Mouse (Mus musculus): ENCODE measurements around the gene Disc1. TPM values are rescaled to one million over a fixed set of nuclear protein-coding genes. Genes with fewer than 3 reads are reported as not detected.
A peak's percentile ranks its signal among the peaks of the same experiment; 100 is the strongest.

The Disc1 gene
- polyA plus RNA-seq, 1 experiment from 2014 or later, result 1.8 TPM

DNA sequence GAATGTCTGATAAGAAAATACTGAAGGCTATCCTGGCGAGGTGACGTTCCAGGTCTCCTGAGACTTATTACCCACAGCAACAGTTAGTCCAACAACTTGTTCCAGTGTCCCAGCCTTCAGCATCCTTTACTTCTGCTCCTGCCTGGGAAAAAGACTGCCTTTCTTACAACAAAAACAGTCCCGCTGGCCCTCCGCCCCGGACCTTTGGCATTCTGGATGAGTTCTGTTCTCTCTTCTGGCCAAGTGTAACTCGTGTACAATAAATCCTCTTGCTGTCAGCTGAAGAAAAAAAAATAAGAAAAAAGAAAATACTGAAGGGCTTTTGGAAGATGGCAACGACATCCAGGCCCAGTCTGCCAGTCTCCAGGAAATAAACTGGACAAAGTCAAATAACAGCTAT lies 120.2 kb downstream of the Disc1 start:
- Histone ChIP-seq H3K4me3 (no peak overlapping the region), H3K4me1 (0 out of 2 replicates have a peak, but pooled peaks cover 19% of the 10 kb centered on the region), H3K27ac (no peak overlapping the region), H3K36me3 (no peaks in the 10 kb centered on the region), H3K9ac (no peak overlapping the region), H3K9me3 (no peaks in the 10 kb centered on the region), H3K4me2 (replicated peaks) (no peak overlapping the region), H3K27me3 (replicated peaks) (0 out of 2 replicates have a peak, but pooled peaks cover 5% of the 10 kb centered on the region)
- no peak for ATAC-seq (ENCODE audit: low FRiP score, low read depth)
- 74% methylated on average over 7 of the region's 7 CpGs for WGBS

DNA sequence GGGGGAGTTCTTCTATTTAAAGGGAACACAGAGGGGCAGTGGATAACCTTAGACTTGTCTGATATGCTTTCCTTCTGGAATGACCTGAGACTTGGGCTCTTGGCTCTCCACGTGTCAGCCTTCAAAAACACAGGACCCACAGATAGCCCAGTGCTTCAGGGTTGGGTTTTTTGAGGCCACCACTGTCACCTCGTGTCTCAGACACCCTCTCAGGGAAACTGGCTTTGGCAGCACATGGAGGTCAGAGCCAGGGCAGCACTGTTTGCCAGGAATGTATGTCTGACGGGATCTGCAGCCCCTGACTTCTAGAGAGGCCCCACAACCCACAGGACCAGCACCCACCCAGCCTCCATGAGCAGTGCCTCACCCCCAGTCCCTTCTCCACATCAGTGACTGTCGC lies 120.9 kb downstream of the Disc1 start:
- WGBS, result 76% methylated on average over 4 of the region's 4 CpGs
- H3K27me3 ChIP-seq (replicated peaks), result 0 out of 2 replicates have a peak, but pooled peaks cover 5% of the 10 kb centered on the region
- 0 out of 2 replicates have a peak, but pooled peaks cover 16% of the 10 kb centered on the region for H3K4me1 ChIP-seq
- no peaks in the 10 kb centered on the region for H3K9me3 ChIP-seq
- no peak for ATAC-seq (ENCODE audit: low FRiP score, low read depth)
- no peak overlapping the region for H3K27ac ChIP-seq
- H3K9ac ChIP-seq, result no peak overlapping the region
- no peak overlapping the region for H3K4me2 ChIP-seq (replicated peaks)
- H3K4me3 ChIP-seq, result no peak overlapping the region
- no peaks in the 10 kb centered on the region for H3K36me3 ChIP-seq

DNA sequence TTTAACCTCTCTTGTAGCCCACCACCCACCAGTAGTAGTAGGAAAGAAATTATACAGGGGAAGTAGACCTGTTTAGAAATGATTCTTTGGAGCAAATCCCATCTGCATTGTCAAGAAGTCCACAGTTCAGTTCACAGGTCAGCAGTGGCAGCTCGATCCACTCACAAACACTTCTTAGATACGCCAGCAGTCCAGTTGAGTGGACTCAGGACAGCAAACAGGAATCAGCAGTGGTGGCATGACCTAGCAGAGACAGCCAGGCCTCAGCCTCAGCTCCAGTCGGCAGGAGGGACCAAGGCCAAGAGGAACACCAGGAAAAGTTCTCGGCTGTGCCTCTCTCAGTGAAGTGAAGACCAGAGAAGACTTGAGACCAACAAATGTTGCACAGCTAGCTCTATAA lies 121.7 kb downstream of the Disc1 start:
- H3K4me2 ChIP-seq (replicated peaks), result no peak overlapping the region
- 0 out of 2 replicates have a peak, but pooled peaks cover 5% of the 10 kb centered on the region for H3K27me3 ChIP-seq (replicated peaks)
- no peak for ATAC-seq (ENCODE audit: low FRiP score, low read depth)
- H3K36me3 ChIP-seq, result no peaks in the 10 kb centered on the region
- H3K9me3 ChIP-seq, result no peaks in the 10 kb centered on the region
- no peak overlapping the region for H3K4me3 ChIP-seq
- no peak overlapping the region for H3K9ac ChIP-seq
- WGBS, result 93% methylated on average over 4 of the region's 4 CpGs
- 0 out of 2 replicates have a peak, but pooled peaks cover 12% of the 10 kb centered on the region for H3K4me1 ChIP-seq
- H3K27ac ChIP-seq, result no peak overlapping the region

DNA sequence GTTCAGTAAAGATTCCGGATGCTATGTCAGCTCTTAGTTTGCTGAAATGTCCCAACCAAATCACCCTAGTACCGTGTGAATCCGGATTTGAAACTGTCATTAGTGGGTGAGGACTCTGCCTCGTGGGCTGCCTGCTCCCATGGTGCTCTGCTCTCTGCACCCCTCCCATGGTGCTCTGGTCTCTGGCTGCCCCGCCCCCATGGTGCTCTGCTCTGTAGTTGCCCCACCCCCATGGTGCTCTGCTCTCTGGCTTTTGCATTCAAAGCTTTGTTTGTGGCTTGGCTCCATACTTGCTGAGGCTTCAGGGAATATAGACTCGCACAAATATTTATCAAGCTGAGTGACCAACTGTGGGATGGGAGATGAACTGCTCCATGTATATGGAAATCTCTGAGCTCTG lies 123.1 kb downstream of the Disc1 start:
- 82% methylated on average over 6 of the region's 6 CpGs for WGBS
- H3K4me1 ChIP-seq, result 0 out of 2 replicates have a peak, but pooled peaks cover 12% of the 10 kb centered on the region
- H3K36me3 ChIP-seq, result no peaks in the 10 kb centered on the region
- 0 out of 2 replicates have a peak, but pooled peaks cover 5% of the 10 kb centered on the region for H3K27me3 ChIP-seq (replicated peaks)
- H3K4me3 ChIP-seq, result no peak overlapping the region
- no peaks in the 10 kb centered on the region for H3K9me3 ChIP-seq
- no peak for ATAC-seq (ENCODE audit: low FRiP score, low read depth)
- no peak overlapping the region for H3K4me2 ChIP-seq (replicated peaks)
- H3K9ac ChIP-seq, result no peak overlapping the region
- no peak overlapping the region for H3K27ac ChIP-seq

- H3K27ac ChIP-seq, result no peak overlapping the region
- no peaks in the 10 kb centered on the region for H3K36me3 ChIP-seq
- H3K27me3 ChIP-seq (replicated peaks), result 0 out of 2 replicates have a peak, but pooled peaks cover 5% of the 10 kb centered on the region
- no peak overlapping the region for H3K4me3 ChIP-seq
- H3K4me1 ChIP-seq, result 0 out of 2 replicates have a peak, but pooled peaks cover 9% of the 10 kb centered on the region
- no peak overlapping the region for H3K9ac ChIP-seq
- 81% methylated on average over 8 of the region's 8 CpGs for WGBS
- ATAC-seq (ENCODE audit: low FRiP score, low read depth), result no peak
- no peaks in the 10 kb centered on the region for H3K9me3 ChIP-seq
- H3K4me2 ChIP-seq (replicated peaks), result no peak overlapping the region
Observed at GRCm38 (mm10) chr8:125177958-125178357, 124.0 kb downstream of the Disc1 start.

- 20% methylated on average over 17 of the region's 17 CpGs for WGBS
- H3K27ac ChIP-seq, result no peak overlapping the region
Observed at GRCm38 (mm10) chr8:125183548-125184451, 129.8 kb downstream of the Disc1 start.

GRCm38 (mm10) chr8:125184452-125184817 lies 130.4 kb downstream of the Disc1 start:
- WGBS, result 57% methylated on average over 9 of the region's 9 CpGs
- peak; percentile 33; the same call in 1 of the 2 replicates for ATAC-seq (ENCODE audit: low FRiP score, low read depth)

More at GRCm38 (mm10) chr8:125183548-125184451, 129.8 kb downstream of the Disc1 start:
- Histone ChIP-seq H3K27me3 (replicated peaks) (peaks cover 10% of the 10 kb centered on the region; the same call in 1 of the 2 replicates), H3K4me2 (replicated peaks) (0 out of 2 replicates have a peak overlapping the region, but pooled peaks have one; percentile 20), H3K36me3 (no peaks in the 10 kb centered on the region), H3K4me1 (peaks cover 6% of the 10 kb centered on the region; the same call in 1 of the 2 replicates), H3K9ac (no peak overlapping the region), H3K9me3 (no peaks in the 10 kb centered on the region), H3K4me3 (no peak overlapping the region)
- 0 out of 2 replicates have a peak, but pooled peaks have one; percentile 33 for ATAC-seq (ENCODE audit: low FRiP score, low read depth)

DNA sequence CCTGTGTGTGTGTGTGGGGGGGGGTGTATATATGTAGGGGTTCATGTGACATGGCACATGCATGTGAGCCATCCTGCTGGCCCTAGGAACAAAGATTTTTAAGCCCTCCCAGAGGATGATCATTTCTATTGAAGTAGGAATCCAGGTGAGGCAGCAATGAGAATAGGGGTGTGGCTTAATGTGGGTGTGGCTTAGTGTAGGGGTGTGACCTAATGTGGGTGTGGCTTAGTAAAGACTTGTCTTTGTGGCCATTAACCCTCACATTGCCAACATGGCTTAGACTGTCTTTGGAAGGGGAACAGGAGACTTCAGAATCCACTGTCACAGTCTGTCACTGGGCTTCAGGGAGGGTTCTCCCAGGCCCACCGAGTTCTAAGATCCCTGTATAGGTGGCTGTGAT lies 130.9 kb downstream of the Disc1 start:
- Histone ChIP-seq H3K27me3 (replicated peaks) (peaks cover 10% of the 10 kb centered on the region; the same call in 1 of the 2 replicates), H3K4me2 (replicated peaks) (no peak overlapping the region), H3K4me3 (no peak overlapping the region), H3K36me3 (no peaks in the 10 kb centered on the region), H3K9ac (no peak overlapping the region), H3K4me1 (peaks cover 6% of the 10 kb centered on the region; the same call in 1 of the 2 replicates), H3K9me3 (no peaks in the 10 kb centered on the region), H3K27ac (no peak overlapping the region)
- peak; percentile 17; the same call in 1 of the 2 replicates for ATAC-seq (ENCODE audit: low FRiP score, low read depth)
- WGBS, result 79% methylated on average over 1 of the region's 1 CpGs

More at GRCm38 (mm10) chr8:125184452-125184817, 130.4 kb downstream of the Disc1 start:
- Histone ChIP-seq H3K4me3 (no peak overlapping the region), H3K4me1 (peaks cover 6% of the 10 kb centered on the region; the same call in 1 of the 2 replicates), H3K36me3 (no peaks in the 10 kb centered on the region), H3K27ac (no peak overlapping the region), H3K9me3 (no peaks in the 10 kb centered on the region), H3K27me3 (replicated peaks) (peaks cover 10% of the 10 kb centered on the region; the same call in 1 of the 2 replicates), H3K4me2 (replicated peaks) (0 out of 2 replicates have a peak overlapping the region, but pooled peaks have one; percentile 20), H3K9ac (no peak overlapping the region)

- no peak for ATAC-seq (ENCODE audit: low FRiP score, low read depth)
- H3K27ac ChIP-seq, result no peak overlapping the region
- WGBS, result 43% methylated on average over 10 of the region's 10 CpGs
- H3K4me3 ChIP-seq, result no peak overlapping the region
- H3K4me1 ChIP-seq, result peaks cover 6% of the 10 kb centered on the region; the same call in 1 of the 2 replicates
- H3K9ac ChIP-seq, result no peak overlapping the region
- no peaks in the 10 kb centered on the region for H3K9me3 ChIP-seq
- no peak overlapping the region for H3K4me2 ChIP-seq (replicated peaks)
- H3K27me3 ChIP-seq (replicated peaks), result peaks cover 10% of the 10 kb centered on the region
- no peaks in the 10 kb centered on the region for H3K36me3 ChIP-seq
Observed at GRCm38 (mm10) chr8:125187044-125187443, 133.0 kb downstream of the Disc1 start.

- no peaks in the 10 kb centered on the region; the same call in 1 of the 2 replicates for H3K27me3 ChIP-seq (replicated peaks)
- peaks cover 6% of the 10 kb centered on the region; the same call in 1 of the 2 replicates for H3K4me1 ChIP-seq
- no peak overlapping the region for H3K27ac ChIP-seq
- no peak overlapping the region for H3K4me2 ChIP-seq (replicated peaks)
- 84% methylated on average over 5 of the region's 5 CpGs for WGBS
- no peak for ATAC-seq (ENCODE audit: low FRiP score, low read depth)
- no peak overlapping the region for H3K4me3 ChIP-seq
- no peaks in the 10 kb centered on the region for H3K9me3 ChIP-seq
- H3K36me3 ChIP-seq, result no peaks in the 10 kb centered on the region
- H3K9ac ChIP-seq, result no peak overlapping the region
Observed at GRCm38 (mm10) chr8:125193701-125194100, 139.7 kb downstream of the Disc1 start.

DNA sequence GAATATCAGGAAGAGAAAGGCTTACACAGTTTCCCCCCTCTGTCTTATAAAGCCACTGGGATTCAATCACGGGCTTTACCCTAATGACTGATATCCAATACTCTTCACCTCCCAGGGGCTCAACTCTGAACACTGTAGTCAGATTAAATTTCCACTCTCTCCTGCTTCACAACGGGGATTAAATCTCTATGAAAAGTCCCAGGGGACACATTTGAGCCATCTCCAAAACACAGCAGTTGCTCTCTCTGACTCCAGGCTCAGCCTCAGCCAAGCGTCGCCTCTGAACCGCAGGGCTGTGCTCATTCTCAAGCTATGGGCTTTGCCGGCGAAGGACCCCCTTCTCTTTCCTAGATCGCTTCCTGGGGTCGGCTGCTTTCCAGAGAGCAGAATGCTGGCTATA lies 141.1 kb downstream of the Disc1 start:
- WGBS, result 62% methylated on average over 9 of the region's 9 CpGs
- no peak overlapping the region for H3K4me2 ChIP-seq (replicated peaks)
- H3K9me3 ChIP-seq, result no peaks in the 10 kb centered on the region
- peaks cover 6% of the 10 kb centered on the region; the same call in 1 of the 2 replicates for H3K4me1 ChIP-seq
- H3K9ac ChIP-seq, result no peak overlapping the region
- no peaks in the 10 kb centered on the region; the same call in 1 of the 2 replicates for H3K27me3 ChIP-seq (replicated peaks)
- H3K4me3 ChIP-seq, result no peak overlapping the region
- no peak for ATAC-seq (ENCODE audit: low FRiP score, low read depth)
- H3K36me3 ChIP-seq, result no peaks in the 10 kb centered on the region
- no peak overlapping the region for H3K27ac ChIP-seq

- 81% methylated on average over 14 of the region's 14 CpGs for WGBS
- Histone ChIP-seq H3K4me3 (no peak overlapping the region), H3K27ac (no peak overlapping the region), H3K36me3 (no peaks in the 10 kb centered on the region), H3K4me1 (peaks cover 11% of the 10 kb centered on the region; the same call in 1 of the 2 replicates), H3K9ac (no peak overlapping the region), H3K4me2 (replicated peaks) (no peak overlapping the region), H3K9me3 (no peaks in the 10 kb centered on the region), H3K27me3 (replicated peaks) (no peaks in the 10 kb centered on the region)
- no peak for ATAC-seq (ENCODE audit: low FRiP score, low read depth)
Observed at GRCm38 (mm10) chr8:125196573-125197094, 142.6 kb downstream of the Disc1 start.

All from neural tube, embryonic 12.5 days (tissue).